Mouse (Mus musculus): ENCODE measurements around the gene Cisd3. TPM values are rescaled to one million over a fixed set of nuclear protein-coding genes. Genes with fewer than 3 reads are reported as not detected.
"Not testable (repeated sequence)": the region's sequence is repeated elsewhere in the genome, so short reads cannot be mapped to it uniquely, and the experiment has no call there.

Gene Cisd3
- polyA plus RNA-seq, 1 experiment: 420 TPM

- H3K4me3 ChIP-seq (ENCODE audit: insufficient read depth, low read depth, low read length): no peak overlapping the region
- no peaks in the 10 kb centered on the region for H3K4me1 ChIP-seq (ENCODE audit: control insufficient read depth, insufficient read depth, insufficient read length, low read length)
- H3K27ac ChIP-seq (replicated peaks; ENCODE audit: low read depth, low read length): no peak overlapping the region
Observed at GRCm38 (mm10) chr11:97728311-97728710, 42.7 kb downstream of the Cisd3 start.

DNA sequence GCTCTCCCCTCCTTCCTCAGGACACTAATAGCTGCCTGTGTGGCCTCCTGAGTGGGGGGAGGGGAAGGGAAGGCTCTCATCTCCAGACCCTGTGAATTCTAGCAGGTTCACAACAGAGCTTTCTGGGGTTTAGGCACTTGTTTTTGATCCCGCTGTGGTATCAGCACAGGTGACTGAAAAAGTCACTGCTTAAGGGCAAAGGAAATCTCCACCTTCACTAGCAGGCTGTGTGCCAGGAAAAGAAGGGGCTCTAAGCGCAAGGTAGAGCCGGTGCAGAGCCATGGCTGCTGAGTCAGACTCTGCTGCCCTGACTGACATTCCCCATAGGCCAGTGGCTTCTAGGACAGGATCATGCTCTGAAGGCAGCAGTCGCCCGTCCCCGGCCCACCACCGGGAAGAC lies 43.1 kb downstream of the Cisd3 start:
- peaks cover 3% of the 10 kb centered on the region; the same call in 1 of the 2 replicates for H3K4me1 ChIP-seq (ENCODE audit: control insufficient read depth, insufficient read depth, insufficient read length, low read length)
- no peak overlapping the region for H3K4me3 ChIP-seq (ENCODE audit: insufficient read depth, low read depth, low read length)
- H3K27ac ChIP-seq (replicated peaks; ENCODE audit: low read depth, low read length): no peak overlapping the region

GRCm38 (mm10) chr11:97733689-97734088 lies 48.1 kb downstream of the Cisd3 start:
- Histone ChIP-seq H3K27ac (replicated peaks; ENCODE audit: low read depth, low read length) (no peak overlapping the region), H3K4me1 (ENCODE audit: control insufficient read depth, insufficient read depth, insufficient read length, low read length) (peaks cover 5% of the 10 kb centered on the region; the same call in 1 of the 2 replicates), H3K4me3 (ENCODE audit: insufficient read depth, low read depth, low read length) (no peak overlapping the region)

GRCm38 (mm10) chr11:97734810-97735209 lies 49.2 kb downstream of the Cisd3 start:
- not testable (repeated sequence) for H3K4me3 ChIP-seq (ENCODE audit: insufficient read depth, low read depth, low read length); H3K4me1 ChIP-seq (ENCODE audit: control insufficient read depth, insufficient read depth, insufficient read length, low read length); H3K27ac ChIP-seq (replicated peaks; ENCODE audit: low read depth, low read length)

DNA sequence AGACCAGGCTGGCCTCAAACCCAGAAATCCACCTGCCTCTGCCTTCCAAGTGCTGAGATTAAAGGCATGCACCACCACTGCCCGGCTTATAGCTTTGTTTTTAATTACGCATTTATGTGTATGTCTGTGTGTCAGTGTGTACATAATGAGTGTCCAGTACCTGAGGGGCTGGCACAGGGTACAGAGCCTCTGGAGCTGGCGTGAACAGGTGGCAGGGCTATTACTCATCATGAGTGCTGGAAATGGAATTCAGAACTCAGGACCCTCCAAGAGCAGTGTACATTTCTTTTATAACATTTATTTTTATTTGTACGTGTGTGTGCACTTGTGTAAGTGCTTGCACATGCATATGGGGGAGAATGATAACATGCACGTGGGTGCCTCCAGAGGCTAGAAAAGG lies 51.0 kb downstream of the Cisd3 start:
- H3K4me1 ChIP-seq (ENCODE audit: control insufficient read depth, insufficient read depth, insufficient read length, low read length): peaks cover 5% of the 10 kb centered on the region; the same call in 1 of the 2 replicates
- no peak overlapping the region for H3K27ac ChIP-seq (replicated peaks; ENCODE audit: low read depth, low read length)
- no peak overlapping the region for H3K4me3 ChIP-seq (ENCODE audit: insufficient read depth, low read depth, low read length)

- H3K27ac ChIP-seq (replicated peaks; ENCODE audit: low read depth, low read length): no peak overlapping the region
- H3K4me1 ChIP-seq (ENCODE audit: control insufficient read depth, insufficient read depth, insufficient read length, low read length): peaks cover 6% of the 10 kb centered on the region; the same call in 1 of the 2 replicates
Observed at GRCm38 (mm10) chr11:97737600-97737999, 52.0 kb downstream of the Cisd3 start.

More at GRCm38 (mm10) chr11:97737600-97737999, 52.0 kb downstream of the Cisd3 start:
- H3K4me3 ChIP-seq (ENCODE audit: insufficient read depth, low read depth, low read length): no peak overlapping the region

Other genes with a start within 250 kb of the Cisd3 start
- not detected in 2 replicates for gene 4933428G20Rik, start 185.5 kb upstream of the Cisd3 start, polyA plus RNA-seq (2012; ENCODE audit: insufficient read depth, insufficient read length, missing spikeins)
- 0.21 and 0.32 TPM in 2 replicates for gene Srcin1, start 109.6 kb upstream of the Cisd3 start, polyA plus RNA-seq (2012; ENCODE audit: insufficient read depth, insufficient read length, missing spikeins)
- gene Epop, start 56.1 kb upstream of the Cisd3 start, polyA plus RNA-seq (2012; ENCODE audit: insufficient read depth, insufficient read length, missing spikeins): not detected in 2 replicates
- gene Mllt6, start 22.4 kb upstream of the Cisd3 start, polyA plus RNA-seq (2012; ENCODE audit: insufficient read depth, insufficient read length, missing spikeins): 10.9 and 12.9 TPM in 2 replicates
- 6.8 and 12.7 TPM in 2 replicates for gene Pcgf2, start 14.7 kb downstream of the Cisd3 start, polyA plus RNA-seq (2012; ENCODE audit: insufficient read depth, insufficient read length, missing spikeins)
- 364 and 464 TPM in 2 replicates for gene Psmb3, start 17.6 kb downstream of the Cisd3 start, polyA plus RNA-seq (2012; ENCODE audit: insufficient read depth, insufficient read length, missing spikeins)
- gene Pip4k2b, start 58.9 kb downstream of the Cisd3 start, polyA plus RNA-seq (2012; ENCODE audit: insufficient read depth, insufficient read length, missing spikeins): 6.1 and 10.3 TPM in 2 replicates
- 5.8 and 7.1 TPM in 2 replicates for gene Cwc25, start 80.7 kb downstream of the Cisd3 start, polyA plus RNA-seq (2012; ENCODE audit: insufficient read depth, insufficient read length, missing spikeins)
- gene 1700001P01Rik, start 90.1 kb downstream of the Cisd3 start, polyA plus RNA-seq (2012; ENCODE audit: insufficient read depth, insufficient read length, missing spikeins): not detected in 2 replicates
- gene Rpl23, start 96.6 kb downstream of the Cisd3 start, polyA plus RNA-seq (2012; ENCODE audit: insufficient read depth, insufficient read length, missing spikeins): 268 and 348 TPM in 2 replicates
- gene Lasp1, start 113.2 kb downstream of the Cisd3 start, polyA plus RNA-seq (2012; ENCODE audit: insufficient read depth, insufficient read length, missing spikeins): 56.3 and 58.1 TPM in 2 replicates
- gene B230217C12Rik, start 155.0 kb downstream of the Cisd3 start, polyA plus RNA-seq (2012; ENCODE audit: insufficient read depth, insufficient read length, missing spikeins): 0.59 and 2.0 TPM in 2 replicates
- gene Fbxo47, start 198.3 kb downstream of the Cisd3 start, polyA plus RNA-seq (2012; ENCODE audit: insufficient read depth, insufficient read length, missing spikeins): 1.3 and 1.8 TPM in 2 replicates